Mouse (Mus musculus): ENCODE measurements around the gene Itga9. TPM values are rescaled to one million over a fixed set of nuclear protein-coding genes. Genes with fewer than 3 reads are reported as not detected.

The Itga9 gene
- total and polyA plus RNA-seq, 2 experiments, result 9.1 to 15.8 TPM

DNA sequence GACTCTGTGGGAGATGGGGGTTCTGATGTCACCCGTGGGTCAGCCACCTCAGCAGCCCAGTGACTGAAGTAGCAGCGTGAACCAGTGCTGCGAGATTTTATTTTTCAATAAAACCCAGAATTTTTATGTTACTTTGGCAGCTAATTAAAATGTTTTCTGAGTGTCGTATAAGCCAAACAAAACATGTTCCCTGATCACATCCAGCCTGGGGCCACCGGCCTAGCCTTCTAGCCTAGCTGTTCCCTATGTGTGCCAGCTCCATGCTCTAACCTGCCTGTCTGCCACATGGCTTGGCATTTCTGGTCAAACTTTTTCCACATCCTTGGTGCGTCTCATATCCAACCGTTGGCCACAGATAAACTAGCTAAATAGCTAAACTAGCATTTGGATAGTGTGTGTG lies 205.7 kb downstream of the Itga9 start:
- no peak for DNase-seq (ENCODE audit: extremely low read depth, low read depth, low spot score)

DNA sequence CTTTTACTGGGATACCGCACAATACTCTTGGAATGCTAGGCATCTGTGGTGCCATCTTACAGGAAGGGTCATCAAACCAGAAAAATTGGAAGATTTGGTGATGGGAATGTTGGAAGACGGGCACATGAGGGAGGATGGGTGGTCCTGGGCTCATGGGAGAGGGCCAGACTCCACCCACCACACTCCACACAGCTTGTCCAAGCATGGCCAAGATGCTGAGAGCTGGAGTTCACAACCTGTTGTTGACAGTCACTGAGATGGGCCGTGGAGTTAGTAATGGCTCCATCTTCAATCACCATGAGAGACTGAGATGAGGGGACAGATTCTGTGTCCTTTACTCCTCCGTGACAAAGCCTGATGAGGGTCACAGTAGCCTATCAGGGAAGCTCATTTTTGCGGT lies 207.0 kb downstream of the Itga9 start:
- Histone ChIP-seq H3K4me1 (ENCODE audit: control insufficient read depth, insufficient read depth, low read length) (no peaks in the 10 kb centered on the region), H3K27ac (replicated peaks; ENCODE audit: insufficient read depth, low read depth, low read length) (no peak overlapping the region), H3K4me3 (ENCODE audit: insufficient read depth, low read depth, low read length) (no peak overlapping the region), H3K79me2 (ENCODE audit: control insufficient read depth, insufficient read depth, low read length) (no peaks in the 10 kb centered on the region), H3K36me3 (ENCODE audit: control insufficient read depth, insufficient read depth, low read length) (no peaks in the 10 kb centered on the region), H3K27me3 (ENCODE audit: control insufficient read depth, insufficient read depth, low read length) (no peaks in the 10 kb centered on the region), H3K9ac (ENCODE audit: low read depth, low read length) (no peak overlapping the region)
- no peak for TF ChIP-seq POLR2A (IDR thresholded peaks at IDR 0.05; ENCODE audit: extremely low read depth, insufficient read depth, low read length)
- TF ChIP-seq CTCF (IDR thresholded peaks at IDR 0.05; ENCODE audit: low read depth, low read length), result no peak
- 85% methylated on average over 5 of the region's 5 CpGs for WGBS
- no peak for DNase-seq (ENCODE audit: extremely low read depth, low read depth, low spot score)

More for the DNA sequence above, 205.7 kb downstream of the Itga9 start:
- no peaks in the 10 kb centered on the region for H3K36me3 ChIP-seq (ENCODE audit: control insufficient read depth, insufficient read depth, low read length)
- H3K79me2 ChIP-seq (ENCODE audit: control insufficient read depth, insufficient read depth, low read length), result no peaks in the 10 kb centered on the region
- no peaks in the 10 kb centered on the region for H3K27me3 ChIP-seq (ENCODE audit: control insufficient read depth, insufficient read depth, low read length)
- no peak overlapping the region for H3K4me3 ChIP-seq (ENCODE audit: insufficient read depth, low read depth, low read length)
- 84% methylated on average over 7 of the region's 7 CpGs for WGBS
- TF ChIP-seq CTCF (IDR thresholded peaks at IDR 0.05; ENCODE audit: low read depth, low read length) (no peak), POLR2A (IDR thresholded peaks at IDR 0.05; ENCODE audit: extremely low read depth, insufficient read depth, low read length) (no peak)
- H3K27ac ChIP-seq (replicated peaks; ENCODE audit: insufficient read depth, low read depth, low read length), result no peak overlapping the region
- no peak overlapping the region for H3K9ac ChIP-seq (ENCODE audit: low read depth, low read length)
- H3K4me1 ChIP-seq (ENCODE audit: control insufficient read depth, insufficient read depth, low read length), result no peaks in the 10 kb centered on the region

DNA sequence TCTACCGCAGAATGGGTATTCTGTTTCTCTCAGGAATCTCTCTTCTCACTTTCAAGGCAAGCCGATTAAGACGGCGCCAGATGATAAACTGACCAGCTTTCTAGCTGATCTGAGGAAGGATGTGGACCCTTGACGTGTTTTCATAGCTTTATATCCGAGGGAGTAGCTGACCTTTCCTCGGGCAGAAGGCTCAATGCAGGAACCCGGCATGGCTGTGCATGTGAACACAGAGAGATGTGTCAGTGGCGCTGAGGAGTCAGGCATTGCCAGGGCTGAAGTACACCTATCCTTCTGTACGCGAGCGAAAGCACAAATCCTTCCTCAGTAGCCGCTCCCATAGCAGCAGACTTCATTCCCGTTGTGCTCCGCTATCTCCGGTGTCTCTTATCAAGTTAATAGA lies 207.6 kb downstream of the Itga9 start:
- H3K79me2 ChIP-seq (ENCODE audit: control insufficient read depth, insufficient read depth, low read length), result no peaks in the 10 kb centered on the region
- no peaks in the 10 kb centered on the region for H3K4me1 ChIP-seq (ENCODE audit: control insufficient read depth, insufficient read depth, low read length)
- no peaks in the 10 kb centered on the region for H3K36me3 ChIP-seq (ENCODE audit: control insufficient read depth, insufficient read depth, low read length)
- H3K27me3 ChIP-seq (ENCODE audit: control insufficient read depth, insufficient read depth, low read length), result no peaks in the 10 kb centered on the region
- no peak overlapping the region for H3K4me3 ChIP-seq (ENCODE audit: insufficient read depth, low read depth, low read length)
- DNase-seq (ENCODE audit: extremely low read depth, low read depth, low spot score), result no peak
- WGBS, result 84% methylated on average over 16 of the region's 16 CpGs
- H3K9ac ChIP-seq (ENCODE audit: low read depth, low read length), result no peak overlapping the region
- TF ChIP-seq POLR2A (IDR thresholded peaks at IDR 0.05; ENCODE audit: extremely low read depth, insufficient read depth, low read length) (no peak), CTCF (IDR thresholded peaks at IDR 0.05; ENCODE audit: low read depth, low read length) (no peak)
- no peak overlapping the region for H3K27ac ChIP-seq (replicated peaks; ENCODE audit: insufficient read depth, low read depth, low read length)

- Histone ChIP-seq H3K4me1 (ENCODE audit: control insufficient read depth, insufficient read depth, low read length) (no peaks in the 10 kb centered on the region), H3K36me3 (ENCODE audit: control insufficient read depth, insufficient read depth, low read length) (no peaks in the 10 kb centered on the region), H3K27me3 (ENCODE audit: control insufficient read depth, insufficient read depth, low read length) (no peaks in the 10 kb centered on the region), H3K4me3 (ENCODE audit: insufficient read depth, low read depth, low read length) (no peak overlapping the region), H3K27ac (replicated peaks; ENCODE audit: insufficient read depth, low read depth, low read length) (no peak overlapping the region), H3K9ac (ENCODE audit: low read depth, low read length) (no peak overlapping the region), H3K79me2 (ENCODE audit: control insufficient read depth, insufficient read depth, low read length) (no peaks in the 10 kb centered on the region)
- TF ChIP-seq POLR2A (IDR thresholded peaks at IDR 0.05; ENCODE audit: extremely low read depth, insufficient read depth, low read length) (no peak), CTCF (IDR thresholded peaks at IDR 0.05; ENCODE audit: low read depth, low read length) (no peak)
- no peak for DNase-seq (ENCODE audit: extremely low read depth, low read depth, low spot score)
- WGBS, result 66% methylated on average over 8 of the region's 8 CpGs
These were observed 208.0 kb downstream of the Itga9 start for GRCm38 (mm10) chr9:118814461-118814860.

DNA sequence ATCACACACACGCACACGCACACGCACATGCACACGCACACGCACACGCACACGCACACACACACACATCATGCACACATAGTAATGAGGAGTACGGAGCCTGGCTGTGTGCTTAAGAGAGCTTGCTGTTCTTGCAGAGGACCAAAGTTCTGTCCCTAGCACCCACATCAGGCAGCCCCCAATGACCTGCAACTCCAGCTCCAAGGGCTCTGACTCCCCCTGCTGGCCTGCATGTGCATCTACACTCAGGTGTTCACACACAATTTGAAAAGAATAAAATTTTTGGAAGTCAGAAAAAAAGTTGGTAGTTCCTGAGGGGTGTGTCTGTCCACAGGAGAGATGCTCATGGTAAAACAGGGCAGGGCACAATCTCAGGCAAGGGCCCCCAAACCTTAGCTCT lies 209.1 kb downstream of the Itga9 start:
- TF ChIP-seq CTCF (IDR thresholded peaks at IDR 0.05; ENCODE audit: low read depth, low read length), result peak; percentile 28; the same call in 1 of the 2 replicates
- no peak for TF ChIP-seq POLR2A (IDR thresholded peaks at IDR 0.05; ENCODE audit: extremely low read depth, insufficient read depth, low read length)
- H3K27ac ChIP-seq (replicated peaks; ENCODE audit: insufficient read depth, low read depth, low read length), result no peak overlapping the region
- no peaks in the 10 kb centered on the region for H3K36me3 ChIP-seq (ENCODE audit: control insufficient read depth, insufficient read depth, low read length)
- DNase-seq (ENCODE audit: extremely low read depth, low read depth, low spot score), result no peak
- no peak overlapping the region for H3K4me3 ChIP-seq (ENCODE audit: insufficient read depth, low read depth, low read length)
- 98% methylated on average over 8 of the region's 8 CpGs for WGBS
- H3K79me2 ChIP-seq (ENCODE audit: control insufficient read depth, insufficient read depth, low read length), result no peaks in the 10 kb centered on the region
- no peak overlapping the region for H3K9ac ChIP-seq (ENCODE audit: low read depth, low read length)
- no peaks in the 10 kb centered on the region for H3K27me3 ChIP-seq (ENCODE audit: control insufficient read depth, insufficient read depth, low read length)
- no peaks in the 10 kb centered on the region for H3K4me1 ChIP-seq (ENCODE audit: control insufficient read depth, insufficient read depth, low read length)

- Histone ChIP-seq H3K4me1 (ENCODE audit: control insufficient read depth, insufficient read depth, low read length) (no peaks in the 10 kb centered on the region), H3K79me2 (ENCODE audit: control insufficient read depth, insufficient read depth, low read length) (no peaks in the 10 kb centered on the region), H3K36me3 (ENCODE audit: control insufficient read depth, insufficient read depth, low read length) (no peaks in the 10 kb centered on the region), H3K4me3 (ENCODE audit: insufficient read depth, low read depth, low read length) (no peak overlapping the region), H3K9ac (ENCODE audit: low read depth, low read length) (no peak overlapping the region), H3K27me3 (ENCODE audit: control insufficient read depth, insufficient read depth, low read length) (0 out of 2 replicates have a peak, but pooled peaks cover 3% of the 10 kb centered on the region), H3K27ac (replicated peaks; ENCODE audit: insufficient read depth, low read depth, low read length) (no peak overlapping the region)
- DNase-seq (ENCODE audit: extremely low read depth, low read depth, low spot score), result no peak
- WGBS, result 81% methylated on average over 3 of the region's 3 CpGs
- TF ChIP-seq POLR2A (IDR thresholded peaks at IDR 0.05; ENCODE audit: extremely low read depth, insufficient read depth, low read length) (no peak), CTCF (IDR thresholded peaks at IDR 0.05; ENCODE audit: low read depth, low read length) (no peak)
These were observed 212.0 kb downstream of the Itga9 start for GRCm38 (mm10) chr9:118818508-118818907.

All from liver, adult 2 months (tissue).